Mouse (Mus musculus) liver, embryonic 14.5 days (tissue): ENCODE data around the gene Zdhhc19.

Source experiments
- CTCF ChIP-seq: IDR thresholded peaks from 2 replicates; pipeline ENCODE4 v1.5.1; 2016; ENCODE audit warnings: antibody characterized with exemption, low read depth, control low read depth
- EP300 ChIP-seq: IDR thresholded peaks from 2 replicates; pipeline ENCODE4 v1.6.1; 2016; ENCODE audit warnings: antibody characterized with exemption, low read depth

GRCm38 (mm10) chr16:32506868-32507267 is 10.8 kb downstream of the Zdhhc19 start:
- no peak for TF ChIP-seq CTCF
- no peak for TF ChIP-seq EP300
